Mouse (Mus musculus) kidney, adult 2 months (tissue): ENCODE measurements around the gene Nme4.

ENCODE experiments used
- CTCF ChIP-seq: fragments of 200-500 bp; conservative IDR thresholded peaks from 2 replicates; pipeline ENCODE4 v1.5.1; 2011; ENCODE audit warnings: low read depth, mild to moderate bottlenecking, control low read depth, low read length, moderate library complexity, mixed read lengths; ENCODE audit not compliant: insufficient read depth, insufficient read length
- POLR2A ChIP-seq: fragments of 200-500 bp; IDR thresholded peaks from one replicate; pipeline ENCODE4 v1.6.1; 2011; ENCODE audit warnings: low read depth, low read length, control low read depth

GRCm38 (mm10) chr17:26101478-26101877, 6.1 kb upstream of the Nme4 start:
- no peak for TF ChIP-seq CTCF
- TF ChIP-seq POLR2A: no peak
